Mouse (Mus musculus) stomach, embryonic 14.5 days (tissue): Measurements from ENCODE around the gene Ptpn14. TPM values are rescaled to one million over a fixed set of nuclear protein-coding genes. Genes with fewer than 3 reads are reported as not detected.

Experiments
- ATAC-seq: fragments of 200-750 bp; cut with Nextera tagmentation; 2 replicates; pipeline ENCODE4 v1.8.0; 2017; ENCODE audit warnings: low read depth, moderate TSS enrichment; ENCODE audit not compliant: insufficient number of reproducible peaks, insufficient read depth, low FRiP score
- H3K27ac ChIP-seq: fragments of 300-500 bp; sonication (generic); 2 replicates; pipeline ENCODE4 v1.5.1; 2014; ENCODE audit warnings: mild to moderate bottlenecking, low read length, moderate library complexity, mixed read lengths
- H3K27me3 ChIP-seq: fragments of 300-500 bp; sonication (generic); 2 replicates; pipeline ENCODE4 v1.6.1; 2014; ENCODE audit warnings: low read length, control low read depth, mixed read lengths; ENCODE audit not compliant: control insufficient read depth, insufficient read depth
- H3K36me3 ChIP-seq: fragments of 300-500 bp; sonication (generic); 2 replicates; pipeline ENCODE4 v1.6.1; 2014; ENCODE audit warnings: mild to moderate bottlenecking, control low read depth, low read length, moderate library complexity, mixed read lengths; ENCODE audit not compliant: control insufficient read depth, insufficient read depth
- H3K4me1 ChIP-seq: fragments of 300-500 bp; sonication (generic); 2 replicates; pipeline ENCODE4 v1.6.1; 2014; ENCODE audit warnings: low read length, control low read depth, mixed read lengths; ENCODE audit not compliant: control insufficient read depth, insufficient read depth
- H3K4me2 ChIP-seq: fragments of 300-500 bp; sonication (generic); replicated peaks from 2 replicates; pipeline ENCODE4 v1.6.1; 2014; ENCODE audit warnings: low read depth, low read length, control low read depth
- H3K4me3 ChIP-seq: fragments of 300-500 bp; sonication (generic); 2 replicates; pipeline ENCODE4 v1.5.1; 2014; ENCODE audit warnings: low read depth, low read length, control low read depth
- H3K9ac ChIP-seq: fragments of 300-500 bp; sonication (generic); replicated peaks from 2 replicates; pipeline ENCODE4 v1.6.1; 2014; ENCODE audit warnings: low read depth, mild to moderate bottlenecking, control low read depth, low read length, moderate library complexity, mixed read lengths
- H3K9me3 ChIP-seq: fragments of 300-500 bp; sonication (generic); 2 replicates; pipeline ENCODE4 v1.6.1; 2016; ENCODE audit warnings: low read depth, low read length, control low read depth; ENCODE audit not compliant: control insufficient read depth
- WGBS: fragments of 180-500 bp; shearing (Covaris S2); extraction: QIAGEN DNeasy Blood & Tissue Kit; methylation state at CpG from one replicate; pipeline ENCODE4 v1.1.7; 2014; 5-methylcytosine and 5-hydroxymethylcytosine counted together
- polyA plus RNA-seq: library from polyadenylated mRNA; unstranded; fragments of >200 nt; fragmentation: Nextera tagmentation; extraction: Ambion mirVana; gene quantifications from 2 replicates; pipeline ENCODE4 v1.2.1, GENCODE M21; 2014

Gene Ptpn14
- polyA plus RNA-seq, 1 experiment from 2014 or later, result 14.3 TPM

DNA sequence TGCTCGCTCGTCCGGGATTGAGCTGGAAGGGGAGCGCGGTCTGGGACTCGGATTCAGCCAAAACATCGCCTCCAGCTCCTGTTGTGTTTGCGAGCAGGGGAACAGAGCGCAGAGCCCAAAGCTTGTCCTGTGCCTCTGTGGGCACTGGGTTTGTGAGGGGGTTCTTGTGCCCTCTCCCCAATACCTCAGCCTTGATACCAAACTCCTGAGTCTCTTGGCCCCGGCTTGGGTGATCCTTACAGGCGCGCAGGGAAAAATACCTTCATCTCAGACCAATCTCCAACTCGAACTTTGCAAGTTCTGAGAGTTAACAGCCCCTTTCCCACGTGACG is 682 bp downstream of the Ptpn14 start:
- Histone ChIP-seq H3K36me3 (no peaks in the 10 kb centered on the region), H3K9ac (peak overlapping the region; percentile 84), H3K27me3 (no peaks in the 10 kb centered on the region), H3K4me2 (peak overlapping the region; percentile 78), H3K9me3 (no peaks in the 10 kb centered on the region), H3K4me1 (peaks cover 18% of the 10 kb centered on the region), H3K27ac (peak overlapping the region; percentile 95), H3K4me3 (peak overlapping the region; percentile 93)
- WGBS, result 1% methylated on average over 15 of the region's 15 CpGs
- ATAC-seq, result no peak

DNA sequence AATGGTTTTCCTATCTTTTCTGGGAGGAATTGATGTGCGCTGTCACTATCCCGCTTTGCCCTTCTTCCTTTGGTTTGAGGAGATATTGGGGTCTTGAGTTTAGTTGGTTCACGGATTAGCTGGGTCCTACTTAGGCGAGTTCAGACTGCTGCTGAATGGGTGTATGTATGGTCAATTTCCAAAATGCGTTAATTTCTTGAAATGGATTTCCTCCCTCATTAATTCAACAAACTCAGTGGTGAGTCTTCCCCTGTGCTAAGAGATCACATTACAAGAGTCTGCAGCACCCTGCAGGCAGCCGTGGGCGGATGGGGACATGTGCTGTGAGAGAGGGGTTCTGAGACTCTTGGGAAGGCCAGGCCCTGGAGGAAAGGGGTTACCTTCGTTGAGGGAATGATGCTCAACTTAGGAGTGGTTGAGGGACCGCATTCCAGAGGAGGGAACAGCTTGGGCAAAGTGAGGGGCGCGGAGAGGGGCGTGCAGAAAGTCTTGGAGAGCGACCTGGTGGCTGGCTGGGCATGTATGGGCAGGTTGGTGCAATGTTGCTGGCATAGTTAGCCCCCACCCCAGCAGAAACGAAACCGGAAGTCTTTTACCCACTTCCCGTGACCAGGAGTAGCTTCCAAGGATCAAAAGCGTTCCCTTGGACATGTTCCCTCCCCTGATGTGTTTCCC is 1.2 kb downstream of the Ptpn14 start:
- peak overlapping the region; percentile 78 for H3K4me2 ChIP-seq
- 8% methylated on average over 17 of the region's 17 CpGs for WGBS

DNA sequence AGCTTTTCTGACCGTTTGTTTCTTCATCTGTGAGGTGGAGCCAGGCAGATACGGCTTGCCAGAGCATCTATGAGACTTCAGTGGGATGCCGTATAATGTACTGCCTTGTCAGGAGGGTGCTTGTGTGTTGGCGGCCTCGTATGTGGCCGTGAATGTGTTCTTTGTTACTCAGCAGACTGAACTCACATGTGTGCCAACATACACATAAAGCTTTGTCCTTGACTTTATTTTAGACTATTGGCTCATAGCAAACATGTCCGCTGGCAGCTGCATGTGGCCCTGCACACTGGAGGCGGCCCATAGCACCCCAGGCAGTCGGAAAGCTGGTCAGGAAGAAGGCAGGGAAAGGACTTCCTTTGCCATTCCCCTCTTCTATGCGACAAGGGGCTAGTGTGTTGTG is 3.6 kb downstream of the Ptpn14 start:
- WGBS, result 63% methylated on average over 10 of the region's 10 CpGs
- no peak for ATAC-seq
- H3K27me3 ChIP-seq, result no peaks in the 10 kb centered on the region
- H3K4me1 ChIP-seq, result peaks cover 14% of the 10 kb centered on the region
- H3K4me2 ChIP-seq, result 0 out of 2 replicates have a peak overlapping the region, but pooled peaks have one; percentile 10
- H3K4me3 ChIP-seq, result no peak overlapping the region
- H3K9ac ChIP-seq, result no peak overlapping the region
- H3K9me3 ChIP-seq, result no peaks in the 10 kb centered on the region
- no peaks in the 10 kb centered on the region for H3K36me3 ChIP-seq
- H3K27ac ChIP-seq, result no peak overlapping the region

More for the DNA sequence above, 1.2 kb downstream of the Ptpn14 start:
- Histone ChIP-seq H3K9me3 (no peaks in the 10 kb centered on the region), H3K4me3 (peak overlapping the region; percentile 93), H3K4me1 (peaks cover 18% of the 10 kb centered on the region), H3K36me3 (no peaks in the 10 kb centered on the region), H3K9ac (peak overlapping the region; percentile 84), H3K27ac (peak overlapping the region; percentile 95; the same call in 1 of the 2 replicates), H3K27me3 (no peaks in the 10 kb centered on the region)
- no peak for ATAC-seq

DNA sequence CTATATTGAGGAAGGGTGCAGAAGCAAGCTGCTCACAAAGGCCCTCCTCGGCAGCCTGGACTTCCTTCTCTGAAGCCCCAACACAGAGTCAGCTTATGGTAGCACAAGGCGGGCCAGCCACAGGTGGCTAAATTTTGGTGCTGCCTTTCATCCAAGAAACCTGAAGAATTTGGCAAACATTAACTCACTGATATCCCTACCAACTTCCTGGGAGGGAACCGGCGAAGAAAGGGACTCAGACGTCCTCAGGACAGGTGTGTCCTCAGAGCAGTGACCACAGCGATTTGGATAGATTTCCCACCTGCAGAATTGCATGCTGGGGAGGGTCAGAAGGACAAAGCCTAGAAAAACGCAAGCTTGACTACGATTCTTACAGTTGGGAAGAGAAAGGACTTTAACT is 4.1 kb downstream of the Ptpn14 start:
- WGBS, result 52% methylated on average over 8 of the region's 8 CpGs
- no peak overlapping the region for H3K27ac ChIP-seq

DNA sequence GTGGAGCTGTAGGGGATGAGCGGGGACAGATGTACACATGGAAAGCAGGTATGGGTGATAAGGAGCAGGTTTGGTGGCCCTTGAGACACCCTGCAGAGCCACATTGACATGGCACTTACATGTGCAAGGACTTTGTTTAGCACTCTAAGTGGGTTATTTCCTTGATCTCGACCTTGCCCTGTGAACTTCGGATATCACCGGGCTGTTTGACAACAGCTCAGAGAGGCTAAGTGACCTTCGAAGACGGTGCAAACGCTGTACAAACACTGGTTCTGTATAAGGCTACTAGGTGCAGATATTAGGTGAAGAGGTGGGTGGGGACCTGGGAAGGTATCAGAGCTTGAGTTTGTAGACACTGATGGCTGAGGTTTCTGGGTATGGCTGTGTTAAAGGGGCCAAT is 12.0 kb downstream of the Ptpn14 start:
- no peaks in the 10 kb centered on the region; the same call in 1 of the 2 replicates for H3K36me3 ChIP-seq
- WGBS, result 59% methylated on average over 7 of the region's 7 CpGs
- H3K27me3 ChIP-seq, result no peaks in the 10 kb centered on the region
- no peak overlapping the region for H3K9ac ChIP-seq
- H3K4me1 ChIP-seq, result no peaks in the 10 kb centered on the region
- no peak overlapping the region for H3K4me2 ChIP-seq
- H3K4me3 ChIP-seq, result no peak overlapping the region
- no peak overlapping the region for H3K27ac ChIP-seq
- no peak for ATAC-seq
- H3K9me3 ChIP-seq, result no peaks in the 10 kb centered on the region

More for the DNA sequence above, 4.1 kb downstream of the Ptpn14 start:
- H3K4me1 ChIP-seq, result peaks cover 14% of the 10 kb centered on the region
- no peaks in the 10 kb centered on the region for H3K27me3 ChIP-seq
- no peak overlapping the region for H3K9ac ChIP-seq
- no peaks in the 10 kb centered on the region for H3K9me3 ChIP-seq
- ATAC-seq, result no peak
- no peak overlapping the region for H3K4me3 ChIP-seq
- no peak overlapping the region for H3K4me2 ChIP-seq
- H3K36me3 ChIP-seq, result no peaks in the 10 kb centered on the region

DNA sequence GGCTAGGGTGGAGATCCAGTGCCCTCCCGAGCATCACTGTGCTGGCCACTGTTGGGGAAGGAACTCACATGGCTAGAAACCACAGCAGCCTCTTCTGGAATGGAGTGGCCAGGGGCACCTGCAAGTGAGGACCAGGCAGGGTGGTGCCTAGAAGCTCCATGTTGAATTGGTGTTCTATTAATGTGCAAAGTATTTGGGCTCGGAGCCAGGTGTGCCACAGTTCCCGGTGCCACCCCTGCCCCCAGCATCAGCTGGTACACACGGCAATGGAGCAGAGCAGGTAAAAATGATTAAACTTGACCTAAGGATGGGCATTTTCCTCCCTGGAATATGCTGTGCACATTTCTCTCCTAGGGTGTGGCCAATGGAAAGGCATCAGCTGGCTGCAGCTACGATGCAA is 14.0 kb downstream of the Ptpn14 start:
- no peak for ATAC-seq
- H3K27me3 ChIP-seq, result no peaks in the 10 kb centered on the region
- H3K4me1 ChIP-seq, result no peaks in the 10 kb centered on the region

DNA sequence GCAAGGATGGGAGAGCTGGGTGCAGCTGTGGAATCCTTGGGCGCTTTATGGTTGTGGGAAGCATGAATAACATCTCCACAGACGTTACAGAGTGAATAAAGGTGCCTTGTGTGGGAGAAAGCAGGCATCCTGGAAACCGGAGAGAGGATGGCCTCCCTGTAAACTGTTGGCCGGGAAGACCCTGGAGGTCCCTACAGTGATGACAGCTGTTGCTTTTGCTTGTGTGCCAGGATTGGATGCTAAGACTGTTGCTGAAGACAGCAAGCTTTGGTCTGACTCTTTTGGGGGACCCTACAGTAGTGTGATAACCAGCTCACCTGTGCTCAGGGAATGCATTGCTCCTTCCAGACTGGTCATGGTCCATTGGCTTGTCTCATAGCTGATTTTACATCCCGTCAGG is 15.1 kb downstream of the Ptpn14 start:
- WGBS, result 87% methylated on average over 5 of the region's 5 CpGs
- no peaks in the 10 kb centered on the region for H3K4me1 ChIP-seq

More for the DNA sequence above, 14.0 kb downstream of the Ptpn14 start:
- H3K9ac ChIP-seq, result no peak overlapping the region
- no peak overlapping the region for H3K4me3 ChIP-seq
- no peak overlapping the region for H3K27ac ChIP-seq
- no peaks in the 10 kb centered on the region; the same call in 1 of the 2 replicates for H3K36me3 ChIP-seq
- 92% methylated on average over 5 of the region's 5 CpGs for WGBS
- H3K9me3 ChIP-seq, result no peaks in the 10 kb centered on the region
- H3K4me2 ChIP-seq, result no peak overlapping the region

DNA sequence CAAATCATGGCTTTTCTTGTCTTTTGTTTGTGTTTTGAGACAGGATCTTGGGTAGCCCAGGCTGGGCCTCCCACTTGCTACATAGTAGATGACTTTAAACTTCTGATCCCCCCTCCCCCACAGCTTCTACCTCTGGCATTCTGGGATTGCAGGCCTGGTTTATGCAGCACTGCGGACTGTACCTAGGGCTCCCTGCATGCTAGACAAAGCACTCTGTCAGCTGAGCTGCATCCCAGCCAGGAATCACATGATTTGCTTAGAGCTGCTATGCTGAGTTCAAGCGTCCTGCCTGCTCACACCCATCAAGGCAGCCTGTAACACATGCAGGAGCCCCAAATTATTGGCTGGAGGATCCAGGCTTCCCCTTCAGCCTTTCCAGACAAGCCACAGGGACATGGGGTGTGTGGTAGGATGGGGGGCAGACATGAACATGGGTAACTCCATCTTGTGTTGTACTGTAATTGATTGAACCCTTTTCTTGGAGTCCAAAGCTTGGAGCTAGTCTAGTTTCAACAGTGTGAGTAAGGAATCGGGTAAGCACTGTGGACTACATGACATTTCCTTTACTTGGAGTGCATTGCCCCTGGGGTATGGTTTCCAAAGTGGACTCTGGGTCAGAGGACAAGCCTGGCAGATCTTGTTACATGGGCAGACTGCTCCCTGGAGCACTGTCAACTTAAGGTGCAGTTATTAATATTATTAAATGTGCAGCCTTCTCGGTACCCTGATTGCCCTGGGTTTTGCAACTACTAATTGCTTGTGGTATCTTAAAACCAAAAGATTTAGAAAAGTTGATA is 17.0 kb downstream of the Ptpn14 start:
- no peak overlapping the region for H3K9ac ChIP-seq
- H3K4me2 ChIP-seq, result no peak overlapping the region
- no peaks in the 10 kb centered on the region for H3K9me3 ChIP-seq
- WGBS, result 48% methylated on average over 4 of the region's 4 CpGs
- no peaks in the 10 kb centered on the region for H3K27me3 ChIP-seq
- H3K4me1 ChIP-seq, result 0 out of 2 replicates have a peak, but pooled peaks cover 5% of the 10 kb centered on the region
- no peak overlapping the region for H3K27ac ChIP-seq
- no peak overlapping the region for H3K4me3 ChIP-seq
- H3K36me3 ChIP-seq, result no peaks in the 10 kb centered on the region
- no peak for ATAC-seq

More for the DNA sequence above, 15.1 kb downstream of the Ptpn14 start:
- H3K36me3 ChIP-seq, result no peaks in the 10 kb centered on the region; the same call in 1 of the 2 replicates
- no peak overlapping the region for H3K4me2 ChIP-seq
- H3K27ac ChIP-seq, result no peak overlapping the region
- no peak for ATAC-seq
- H3K27me3 ChIP-seq, result no peaks in the 10 kb centered on the region
- H3K9ac ChIP-seq, result no peak overlapping the region
- H3K9me3 ChIP-seq, result no peaks in the 10 kb centered on the region
- no peak overlapping the region for H3K4me3 ChIP-seq
